Mouse (Mus musculus) layer of hippocampus, adult 8-10 months (tissue): ENCODE measurements at regions not wholly inside any gene's neighbourhood (a gene's known extent, or its start where the extent isn't known, plus 50 kb on each side); places are given as distances from the start of the nearest gene placed in this dataset.

Experiments used
- DNase-seq, 2 experiments: peaks; one replicate each; pipeline ENCODE4 v3.0.0; 2022; ENCODE audit warnings: low spot score in 2 of 2

- no peak for DNase-seq
Observed at GRCm38 (mm10) chr17:15194894-15195461, 153.6 kb upstream of the Gm3448 start.

GRCm38 (mm10) chr17:15193831-15194230 lies 152.5 kb upstream of the Gm3448 start:
- peak; percentile 50 to 51 for DNase-seq

GRCm38 (mm10) chr17:15192840-15193239 lies 151.5 kb upstream of the Gm3448 start:
- DNase-seq: no peak

- no peak for DNase-seq
Observed at GRCm38 (mm10) chr17:15185217-15185616, 143.9 kb upstream of the Gm3448 start.

GRCm38 (mm10) chr17:15183800-15184199 lies 142.5 kb upstream of the Gm3448 start:
- DNase-seq: no peak

- DNase-seq: no peak
Observed at GRCm38 (mm10) chr17:15182105-15182504, 140.8 kb upstream of the Gm3448 start.

GRCm38 (mm10) chr17:15180223-15180860 lies 139.0 kb upstream of the Gm3448 start:
- no peak for DNase-seq

GRCm38 (mm10) chr17:15179411-15179951 lies 138.1 kb upstream of the Gm3448 start:
- DNase-seq: no peak

GRCm38 (mm10) chr17:15177390-15177789 lies 136.1 kb upstream of the Gm3448 start:
- DNase-seq: no peak

- DNase-seq: no peak
Observed at GRCm38 (mm10) chr17:15174354-15174953, 133.1 kb upstream of the Gm3448 start.

GRCm38 (mm10) chr17:15167927-15168326 lies 126.6 kb upstream of the Gm3448 start:
- DNase-seq: no peak

- no peak for DNase-seq
Observed at GRCm38 (mm10) chr17:15157693-15158333, 116.5 kb upstream of the Gm3448 start.

- no peak for DNase-seq
Observed at GRCm38 (mm10) chr17:15152996-15153735, 111.8 kb upstream of the Gm3448 start.

GRCm38 (mm10) chr17:15152477-15152876 lies 111.1 kb upstream of the Gm3448 start:
- no peak for DNase-seq

GRCm38 (mm10) chr17:15151695-15152094 lies 110.4 kb upstream of the Gm3448 start:
- DNase-seq: no peak

GRCm38 (mm10) chr17:15146607-15147006 lies 105.3 kb upstream of the Gm3448 start:
- no peak for DNase-seq

- DNase-seq: no peak
Observed at GRCm38 (mm10) chr17:15145191-15145968, 104.0 kb upstream of the Gm3448 start.

- no peak for DNase-seq
Observed at GRCm38 (mm10) chr17:15140391-15140790, 99.1 kb upstream of the Gm3448 start.
